Mouse (Mus musculus) forebrain, embryonic 16.5 days (tissue): Measurements from ENCODE around the gene Jade3. TPM values are rescaled to one million over a fixed set of nuclear protein-coding genes. Genes with fewer than 3 reads are reported as not detected.
"Not testable (repeated sequence)": the region's sequence is repeated elsewhere in the genome, so short reads cannot be mapped to it uniquely, and the experiment has no call there.

ENCODE experiments used
- ATAC-seq: fragments of 200-750 bp; cut with Nextera tagmentation; 2 replicates; pipeline ENCODE4 v1.8.0; 2017; ENCODE audit warnings: mild to moderate bottlenecking, moderate library complexity
- H3K27ac ChIP-seq: fragments of 300-500 bp; sonication (generic); 2 replicates; pipeline ENCODE4 v1.5.1; 2014; ENCODE audit warnings: low read length, control low read depth
- H3K27me3 ChIP-seq: fragments of 300-500 bp; sonication (generic); replicated peaks from 2 replicates; pipeline ENCODE4 v1.6.1; 2014; ENCODE audit warnings: low read length; ENCODE audit not compliant: control insufficient read depth, insufficient read depth
- H3K36me3 ChIP-seq: fragments of 300-500 bp; sonication (generic); 2 replicates; pipeline ENCODE4 v1.6.1; 2014; ENCODE audit not compliant: control insufficient read depth, insufficient read depth
- H3K4me1 ChIP-seq: fragments of 300-500 bp; sonication (generic); replicated peaks from 2 replicates; pipeline ENCODE4 v1.6.1; 2014; ENCODE audit warnings: low read length; ENCODE audit not compliant: control insufficient read depth, insufficient read depth
- H3K4me2 ChIP-seq: fragments of 300-500 bp; sonication (generic); 2 replicates; pipeline ENCODE4 v1.6.1; 2014; ENCODE audit warnings: mild to moderate bottlenecking, low read length, control low read depth
- H3K4me3 ChIP-seq: fragments of 300-500 bp; sonication (generic); replicated peaks from 2 replicates; pipeline ENCODE4 v1.5.1; 2014; ENCODE audit warnings: mild to moderate bottlenecking, low read length, control low read depth
- H3K9ac ChIP-seq: fragments of 300-500 bp; sonication (generic); replicated peaks from 2 replicates; pipeline ENCODE4 v1.6.1; 2014; ENCODE audit warnings: low read depth, low read length, control low read depth
- H3K9me3 ChIP-seq: fragments of 300-500 bp; sonication (generic); 2 replicates; pipeline ENCODE4 v1.6.1; 2016; ENCODE audit warnings: low read length; ENCODE audit not compliant: control insufficient read depth
- WGBS: fragments of 180-500 bp; shearing (Covaris S2); extraction: QIAGEN DNeasy Blood & Tissue Kit; methylation state at CpG from one replicate; pipeline ENCODE4 v1.1.7; 2014; 5-methylcytosine and 5-hydroxymethylcytosine counted together
- polyA plus RNA-seq: library from polyadenylated mRNA; unstranded; fragments of >200 nt; fragmentation: Nextera tagmentation; extraction: Ambion mirVana; gene quantifications from 2 replicates; pipeline ENCODE4 v1.2.1, GENCODE M21; 2015

Jade3 gene
- polyA plus RNA-seq = 7.3 and 8.3 TPM in 2 replicates

DNA sequence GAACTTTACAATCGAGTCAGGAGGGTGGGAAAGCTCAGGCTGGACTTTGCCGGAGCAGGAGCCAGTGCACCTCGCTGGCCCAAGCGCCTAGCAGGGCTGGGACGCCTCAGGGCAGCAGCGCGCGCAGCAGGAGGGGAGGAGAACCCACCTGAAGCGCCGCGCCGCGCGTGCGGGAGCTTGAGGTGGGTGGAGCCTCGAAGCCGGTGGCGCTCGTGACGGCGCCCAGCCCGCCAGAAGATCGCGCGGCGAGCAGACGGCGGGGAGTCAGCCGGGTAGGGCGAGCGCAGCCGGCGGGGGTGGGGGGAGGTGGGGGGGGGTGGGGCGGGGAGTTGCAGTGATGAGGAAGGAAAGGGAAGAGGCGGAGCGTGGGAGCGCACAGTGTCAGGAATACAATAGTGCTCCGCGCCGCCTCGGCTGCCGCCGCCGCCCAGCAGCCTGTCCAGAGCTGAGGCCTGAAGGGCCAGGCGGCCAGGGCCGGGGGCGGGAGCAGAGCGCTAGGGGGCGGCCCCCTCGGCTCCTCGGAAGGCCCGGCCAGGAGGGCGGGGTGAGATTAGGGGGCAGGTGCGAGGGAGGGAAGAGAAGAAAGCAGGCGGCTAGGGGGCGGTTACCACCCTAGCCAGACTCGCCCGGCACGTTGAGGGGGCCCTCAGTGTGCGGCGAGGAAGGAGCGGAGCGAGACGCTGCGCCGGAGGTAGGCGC is at the start of gene Jade3:
Gene Jade3, plus strand, starts transcription at position 549 of the 699 bp plus-strand sequence.
- 13% methylated on average over 36 of the region's 67 CpGs for WGBS
- Histone ChIP-seq H3K36me3 (peaks cover 3% of the 10 kb centered on the region; the same call in 1 of the 2 replicates), H3K27ac (peak within 1 kb of the TSS; percentile 91), H3K9me3 (no peaks in the 10 kb centered on the region), H3K27me3 (no peaks in the 10 kb centered on the region), H3K4me1 (peaks cover 7% of the 10 kb centered on the region), H3K9ac (peak within 1 kb of the TSS; percentile 70), H3K4me3 (peak within 1 kb of the TSS; percentile 69), H3K4me2 (peak within 1 kb of the TSS; percentile 60)
- peak; percentile 95 for ATAC-seq

DNA sequence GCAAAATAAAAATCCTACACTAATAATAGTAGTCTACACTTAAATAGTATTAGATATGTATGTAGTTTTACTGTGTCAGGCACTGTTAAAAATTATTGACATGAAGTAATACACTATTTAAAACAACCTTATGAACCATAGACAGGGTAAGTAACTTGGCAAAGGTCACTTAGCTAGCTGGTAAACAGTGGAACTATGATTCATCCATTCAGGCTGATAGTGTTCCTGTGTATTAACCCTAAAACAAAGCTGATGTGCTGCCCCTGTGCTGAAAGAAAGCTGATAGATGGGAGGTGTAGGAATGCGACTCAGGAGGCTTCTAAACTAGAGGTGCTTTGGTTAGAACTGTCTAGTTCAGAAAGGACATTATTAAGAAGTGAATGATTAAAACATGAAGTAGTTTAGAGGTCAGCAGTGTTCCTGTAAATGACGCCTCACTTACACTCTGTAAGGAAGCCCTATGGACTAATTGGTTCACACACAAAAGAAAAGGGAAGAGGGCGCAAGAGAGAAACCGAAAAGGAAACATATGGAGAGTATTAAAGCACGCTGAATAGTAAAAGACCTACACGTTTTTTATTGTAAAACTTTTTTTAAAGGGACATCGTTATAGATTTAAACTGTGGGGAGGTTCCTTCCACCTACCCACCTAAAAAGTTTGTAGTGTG is 46.0 kb upstream of the Jade3 start:
- no peaks in the 10 kb centered on the region for H3K9me3 ChIP-seq
- H3K36me3 ChIP-seq = peaks cover 3% of the 10 kb centered on the region; the same call in 1 of the 2 replicates
- H3K4me3 ChIP-seq = no peak overlapping the region
- no peak overlapping the region for H3K4me2 ChIP-seq
- H3K9ac ChIP-seq = no peak overlapping the region
- no peak for ATAC-seq
- no peak overlapping the region for H3K27ac ChIP-seq
- 37% methylated on average over 7 of the region's 7 CpGs for WGBS
- no peaks in the 10 kb centered on the region for H3K27me3 ChIP-seq
- no peaks in the 10 kb centered on the region for H3K4me1 ChIP-seq

DNA sequence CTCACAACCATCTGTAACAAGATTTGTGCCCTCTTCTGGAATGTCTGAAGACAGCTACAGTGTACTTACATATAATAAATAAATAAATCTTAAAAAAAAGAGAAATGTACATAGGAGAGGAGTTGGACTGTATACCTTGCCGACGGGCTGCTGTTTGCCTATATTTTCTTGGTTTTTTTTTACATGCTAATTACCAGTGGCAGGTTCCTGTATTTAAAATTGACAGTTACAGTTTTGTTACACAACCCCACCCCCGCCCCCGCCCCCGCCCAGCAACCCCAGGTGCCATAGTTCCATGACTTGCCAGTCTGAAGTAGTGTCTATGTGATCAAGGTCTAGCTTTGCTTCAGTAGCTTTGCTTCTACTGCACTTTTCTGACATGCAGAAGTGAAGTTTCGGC is 43.2 kb upstream of the Jade3 start:
- Histone ChIP-seq H3K27ac (no peak overlapping the region), H3K4me3 (no peak overlapping the region), H3K9ac (no peak overlapping the region), H3K9me3 (no peaks in the 10 kb centered on the region), H3K4me1 (no peaks in the 10 kb centered on the region), H3K4me2 (no peak overlapping the region), H3K36me3 (peaks cover 3% of the 10 kb centered on the region; the same call in 1 of the 2 replicates), H3K27me3 (no peaks in the 10 kb centered on the region)
- WGBS = 93% methylated on average over 6 of the region's 6 CpGs
- no peak for ATAC-seq

DNA sequence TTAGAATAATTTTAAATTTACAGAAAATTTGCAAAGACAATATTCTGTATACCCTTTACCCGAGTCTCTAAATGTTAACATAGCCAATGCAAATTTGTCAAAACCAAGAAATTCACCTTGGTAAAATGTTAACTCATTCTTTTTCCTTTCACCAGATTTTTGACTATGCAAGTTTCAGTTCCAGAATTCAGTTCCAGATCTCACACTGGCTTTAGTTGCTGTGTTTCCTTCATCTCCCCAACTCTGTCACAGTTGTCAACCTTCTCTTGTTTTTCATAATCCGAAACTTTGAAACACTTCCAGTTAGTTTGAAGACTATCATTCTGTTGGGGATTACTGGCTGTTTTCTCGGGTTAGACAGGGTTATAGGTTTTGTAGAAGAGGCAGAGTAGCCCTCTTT is 38.5 kb upstream of the Jade3 start:
- no peak overlapping the region for H3K9ac ChIP-seq
- no peaks in the 10 kb centered on the region for H3K4me1 ChIP-seq
- no peak overlapping the region for H3K27ac ChIP-seq
- H3K9me3 ChIP-seq = no peaks in the 10 kb centered on the region
- no peak for ATAC-seq
- H3K36me3 ChIP-seq = no peaks in the 10 kb centered on the region
- 81% methylated on average over 3 of the region's 3 CpGs for WGBS
- no peak overlapping the region for H3K4me3 ChIP-seq
- no peak overlapping the region for H3K4me2 ChIP-seq
- H3K27me3 ChIP-seq = no peaks in the 10 kb centered on the region

DNA sequence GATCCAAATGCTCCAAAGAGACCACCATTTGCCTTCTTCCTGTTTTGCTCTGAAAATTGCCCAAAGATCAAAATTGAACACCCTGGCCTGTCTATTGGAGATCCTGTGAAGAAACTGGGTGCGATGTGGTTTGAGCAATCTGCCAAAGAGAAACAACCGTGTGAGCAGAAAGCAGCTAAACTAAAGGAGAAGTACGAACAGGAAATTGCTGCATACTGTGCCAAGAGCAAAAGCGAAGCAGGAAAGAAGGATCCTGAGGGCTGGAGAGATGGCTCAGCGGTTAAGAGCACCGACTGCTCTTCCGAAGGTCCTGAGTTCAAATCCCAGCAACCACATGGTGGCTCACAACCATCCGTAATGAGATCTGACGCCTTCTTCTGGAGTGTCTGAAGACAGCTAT is 33.5 kb upstream of the Jade3 start:
- not testable (repeated sequence) for H3K4me1 ChIP-seq, H3K27me3 ChIP-seq, H3K27ac ChIP-seq, H3K36me3 ChIP-seq, H3K4me2 ChIP-seq, ATAC-seq, H3K4me3 ChIP-seq, H3K9me3 ChIP-seq, H3K9ac ChIP-seq
- 92% methylated on average over 9 of the region's 9 CpGs for WGBS

DNA sequence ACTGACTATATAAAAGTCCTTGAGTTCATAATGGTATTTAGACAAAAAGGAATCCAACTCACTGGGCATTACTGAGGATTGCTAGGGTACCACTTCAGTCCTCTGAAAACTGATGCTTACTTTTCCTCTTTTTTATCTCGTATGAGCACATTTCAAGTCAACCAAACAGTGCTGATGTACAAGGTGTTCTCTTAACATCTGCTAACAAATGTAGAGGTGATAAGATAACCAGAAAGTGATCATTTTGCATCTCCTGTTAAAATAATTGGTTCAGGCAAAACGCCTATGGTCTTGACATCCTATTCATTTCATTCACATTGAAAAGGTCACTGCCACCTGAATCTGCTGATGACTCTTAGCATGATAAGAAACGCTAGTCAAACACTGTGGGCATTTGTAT is 32.5 kb upstream of the Jade3 start:
- Histone ChIP-seq H3K9ac (no peak overlapping the region), H3K27ac (no peak overlapping the region), H3K27me3 (no peaks in the 10 kb centered on the region), H3K4me2 (no peak overlapping the region), H3K36me3 (no peaks in the 10 kb centered on the region), H3K9me3 (no peaks in the 10 kb centered on the region), H3K4me1 (no peaks in the 10 kb centered on the region), H3K4me3 (no peak overlapping the region)
- 73% methylated on average over 3 of the region's 3 CpGs for WGBS
- no peak for ATAC-seq

DNA sequence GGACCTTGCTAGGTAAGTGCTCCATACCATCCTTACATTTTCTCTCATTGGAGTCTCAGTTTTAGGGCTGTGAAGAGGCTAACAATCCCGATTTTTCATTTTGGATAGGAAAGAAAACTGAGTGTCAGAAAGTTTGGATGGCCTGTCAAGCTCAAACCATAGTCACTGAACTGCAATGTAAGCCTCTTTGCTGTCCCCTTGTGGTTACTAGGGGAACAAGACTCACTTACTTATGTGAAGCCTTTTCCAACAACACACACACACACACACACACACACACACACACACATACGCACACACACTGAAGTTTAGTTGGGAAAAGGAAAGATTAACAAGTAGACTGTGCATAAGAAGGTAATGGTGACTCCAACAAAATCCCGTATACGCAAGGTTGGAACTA is 21.4 kb upstream of the Jade3 start:
- H3K4me3 ChIP-seq = no peak overlapping the region
- WGBS = 79% methylated on average over 4 of the region's 4 CpGs
- H3K27ac ChIP-seq = no peak overlapping the region
- no peaks in the 10 kb centered on the region for H3K36me3 ChIP-seq
- H3K27me3 ChIP-seq = no peaks in the 10 kb centered on the region
- no peaks in the 10 kb centered on the region for H3K4me1 ChIP-seq
- no peak overlapping the region for H3K4me2 ChIP-seq
- H3K9ac ChIP-seq = no peak overlapping the region
- no peaks in the 10 kb centered on the region for H3K9me3 ChIP-seq
- ATAC-seq = no peak

DNA sequence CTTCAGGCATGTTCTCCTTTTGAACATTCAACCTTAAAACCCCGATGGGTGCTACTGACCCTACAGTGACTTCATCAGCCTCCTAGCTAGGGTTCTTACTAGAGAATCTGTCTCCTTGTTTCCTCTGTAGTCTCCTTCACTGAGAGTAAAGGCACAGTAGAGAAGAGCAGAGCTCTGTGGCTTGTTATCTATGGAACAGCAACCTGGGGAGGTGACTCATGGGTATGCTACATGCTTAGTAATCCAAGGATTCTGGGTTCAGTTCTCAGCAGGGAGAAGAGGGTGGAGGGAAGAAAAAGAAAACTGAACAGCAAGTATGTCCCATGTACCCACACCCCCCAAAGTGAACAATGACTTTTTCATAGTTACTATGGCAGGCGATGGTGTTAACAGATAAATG is 18.6 kb upstream of the Jade3 start:
- WGBS = 96% methylated on average over 2 of the region's 2 CpGs
- no peaks in the 10 kb centered on the region for H3K27me3 ChIP-seq
- H3K9me3 ChIP-seq = no peaks in the 10 kb centered on the region
- H3K36me3 ChIP-seq = no peaks in the 10 kb centered on the region
- H3K27ac ChIP-seq = no peak overlapping the region
- H3K4me1 ChIP-seq = no peaks in the 10 kb centered on the region
- H3K4me3 ChIP-seq = no peak overlapping the region
- H3K9ac ChIP-seq = no peak overlapping the region
- no peak overlapping the region for H3K4me2 ChIP-seq
- no peak for ATAC-seq

DNA sequence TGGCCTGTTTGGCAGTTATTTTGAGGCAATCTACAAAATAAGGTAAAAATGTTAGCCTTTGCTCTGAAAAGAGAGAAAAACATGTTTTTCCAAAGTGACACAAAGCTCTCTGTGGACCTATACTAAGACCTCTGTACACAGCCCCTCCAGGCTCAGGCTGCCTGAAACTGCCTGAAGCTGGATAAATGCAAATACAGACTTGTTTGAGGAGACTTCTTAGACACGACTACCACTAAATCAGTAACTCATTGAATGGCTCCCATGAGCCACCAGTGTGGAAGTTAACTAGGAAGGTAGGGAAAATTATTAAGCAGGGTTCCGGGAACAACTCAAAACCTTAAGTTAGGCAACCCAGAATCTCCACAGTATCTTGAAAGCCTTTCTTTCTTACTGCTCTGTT is 17.8 kb upstream of the Jade3 start:
- Histone ChIP-seq H3K36me3 (no peaks in the 10 kb centered on the region), H3K4me3 (no peak overlapping the region), H3K27me3 (no peaks in the 10 kb centered on the region), H3K9me3 (no peaks in the 10 kb centered on the region), H3K4me1 (no peaks in the 10 kb centered on the region), H3K9ac (no peak overlapping the region), H3K4me2 (no peak overlapping the region), H3K27ac (no peak overlapping the region)
- no peak for ATAC-seq
- 61% methylated on average over 2 of the region's 2 CpGs for WGBS
